Mouse (Mus musculus) lung, postnatal 0 days (tissue): ENCODE measurements around the gene Zbed5.

Experiments
- CTCF ChIP-seq: IDR thresholded peaks from 2 replicates; pipeline ENCODE4 v1.5.1; 2016; ENCODE audit warnings: antibody characterized with exemption, mild to moderate bottlenecking
- EP300 ChIP-seq: IDR thresholded peaks from 2 replicates; pipeline ENCODE4 v1.6.1; 2016; ENCODE audit warnings: antibody characterized with exemption, mild to moderate bottlenecking, control low read depth

DNA sequence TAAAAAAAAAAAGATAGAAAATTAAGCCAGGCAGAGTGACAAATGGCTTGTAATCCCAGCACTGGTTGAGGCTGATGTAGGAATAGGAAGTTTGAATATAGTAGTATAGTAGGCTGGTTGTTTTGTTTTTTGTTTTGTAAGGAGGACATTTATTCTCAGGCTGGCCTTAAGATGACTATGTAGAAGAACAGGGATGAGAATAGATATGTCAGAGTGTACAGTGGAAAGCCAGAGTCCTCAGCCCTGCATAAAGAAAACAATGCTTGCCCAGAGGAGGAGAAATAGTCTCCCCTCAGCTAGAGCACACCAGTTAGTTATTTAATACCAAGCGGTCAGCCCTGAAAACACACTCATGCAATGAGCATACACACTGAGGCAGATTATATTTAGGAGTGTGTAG, 2.9 kb downstream of the Zbed5 start, which contains the start of gene Phkg1:
- TF ChIP-seq CTCF = no peak
- no peak for TF ChIP-seq EP300
